Comparison of ENCODE assay signal across 29 mouse cellular contexts in the genomic region with DNA sequence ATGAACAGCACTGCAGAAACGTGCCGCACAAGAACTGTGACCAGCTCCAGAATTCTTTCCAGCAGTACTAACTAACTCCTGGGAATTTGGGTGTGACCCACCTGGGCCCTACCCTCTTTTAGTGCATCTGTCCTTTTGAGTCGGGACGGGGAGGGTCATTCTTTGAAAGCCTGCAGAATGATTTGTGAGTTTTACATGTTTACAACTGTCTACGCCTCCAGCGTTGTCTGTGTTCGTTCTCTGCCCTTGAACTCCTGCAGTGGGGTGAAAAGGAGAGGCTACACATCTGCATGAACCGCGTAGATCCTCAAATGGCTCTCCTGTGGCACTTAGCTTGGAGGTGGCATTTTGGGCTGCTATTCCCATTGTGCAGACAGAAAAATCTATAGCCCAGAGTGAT. TPM values are rescaled to one million over a fixed set of nuclear protein-coding genes. Genes with fewer than 3 reads are reported as not detected.
DNase-seq lines count a peak whose midpoint lies in the region; ATAC-seq lines count a peak whose summit lies in the region.
"Had no signal": no experiment of that assay in that cellular context is flagged by ENCODE, and none has a peak within 500 bp of the region (broad histone marks: within the 10 kb centered on the region; RNA-seq: fewer than 3 reads in every experiment).

No protein-coding gene starts in this region.

- H3K4me1 ChIP-seq in hindbrain, embryonic 13.5 days (replicated peaks), result peaks cover 37% of the 10 kb centered on the region
- H3K4me1 ChIP-seq in hindbrain, embryonic 11.5 days (replicated peaks; ENCODE audit: control insufficient read depth, insufficient read depth, low read length), result no peaks in the 10 kb centered on the region
- H3K4me1 ChIP-seq in stomach, embryonic 15.5 days, result peaks cover 30% of the 10 kb centered on the region; the same call in 1 of the 2 replicates

- no peak overlapping the region for H3K9ac ChIP-seq in hindbrain, embryonic 13.5 days
- H3K9ac ChIP-seq in hindbrain, embryonic 11.5 days (ENCODE audit: low read depth, low read length), result no peak overlapping the region
- H3K9ac ChIP-seq in stomach, embryonic 15.5 days, result no peak overlapping the region
- H3K9ac ChIP-seq: embryonic facial prominence, embryonic 12.5 days; kidney, embryonic 15.5 days had no signal

- 89% methylated on average over 9 of the region's 9 CpGs for WGBS in hindbrain, embryonic 13.5 days
- 86% methylated on average over 9 of the region's 9 CpGs for WGBS in hindbrain, embryonic 11.5 days
- 60% methylated on average over 9 of the region's 9 CpGs for WGBS in stomach, embryonic 15.5 days

- H3K27me3 ChIP-seq in hindbrain, embryonic 13.5 days, result no peaks in the 10 kb centered on the region
- H3K27me3 ChIP-seq in hindbrain, embryonic 11.5 days (ENCODE audit: control insufficient read depth, insufficient read depth, low read length), result no peaks in the 10 kb centered on the region
- H3K27me3 ChIP-seq in stomach, embryonic 15.5 days (replicated peaks), result no peaks in the 10 kb centered on the region
- H3K27me3 ChIP-seq: CH12.LX; embryonic facial prominence, embryonic 12.5 days; kidney, embryonic 15.5 days had no signal

- DNase-seq in hindbrain, embryonic 11.5 days (ENCODE audit: low spot score), result no peak
- DNase-seq in ES-CJ7 (ENCODE audit: low read depth, low spot score) (peak; percentile 92), ZHBTc4 (ENCODE audit: low read depth, low spot score) (peak; percentile 96)
- no peak for DNase-seq in urinary bladder, postnatal 14 days (ENCODE audit: low spot score)
- DNase-seq: adrenal gland, adult 8-10 months; B cell, adult 2 months; cerebellum, adult 11-12 months; cerebellum, postnatal 10 days; gastrocnemius, postnatal 36 days; heart, postnatal 4 days; kidney, adult 11 months; kidney, postnatal 36 days; left cerebral cortex, postnatal 4 days; lung, adult 18-20 months; lung, postnatal 10 days; right cerebral cortex, postnatal 4 days; thymus, postnatal 25 days had no signal

- 0 out of 2 replicates have a peak overlapping the region, but pooled peaks have one; percentile 41 for H3K27ac ChIP-seq in hindbrain, embryonic 13.5 days
- no peak overlapping the region for H3K27ac ChIP-seq in hindbrain, embryonic 11.5 days (ENCODE audit: low read depth, low read length)
- peak overlapping the region; percentile 49 for H3K27ac ChIP-seq in stomach, embryonic 15.5 days
- H3K27ac ChIP-seq: embryonic facial prominence, embryonic 12.5 days; kidney, embryonic 15.5 days; midbrain, embryonic 10.5 days had no signal

- no peak overlapping the region for H3K4me2 ChIP-seq in hindbrain, embryonic 13.5 days
- no peak overlapping the region for H3K4me2 ChIP-seq in hindbrain, embryonic 11.5 days (replicated peaks; ENCODE audit: low read depth, low read length)
- 0 out of 2 replicates have a peak overlapping the region, but pooled peaks have one; percentile 3 for H3K4me2 ChIP-seq in stomach, embryonic 15.5 days
- H3K4me2 ChIP-seq: embryonic facial prominence, embryonic 12.5 days; kidney, embryonic 15.5 days; liver, embryonic 11.5 days had no signal

- H3K9me3 ChIP-seq in hindbrain, embryonic 13.5 days, result no peaks in the 10 kb centered on the region
- no peaks in the 10 kb centered on the region for H3K9me3 ChIP-seq in hindbrain, embryonic 11.5 days (ENCODE audit: control insufficient read depth, low read length)
- no peaks in the 10 kb centered on the region for H3K9me3 ChIP-seq in stomach, embryonic 15.5 days
- H3K9me3 ChIP-seq: embryonic facial prominence, embryonic 12.5 days; kidney, embryonic 15.5 days; midbrain, embryonic 10.5 days had no signal

- peaks cover 8% of the 10 kb centered on the region; the same call in 1 of the 2 replicates for H3K36me3 ChIP-seq in hindbrain, embryonic 13.5 days
- no peaks in the 10 kb centered on the region for H3K36me3 ChIP-seq in hindbrain, embryonic 11.5 days (ENCODE audit: control insufficient read depth, insufficient read depth, low read length)
- 0 out of 2 replicates have a peak, but pooled peaks cover 2% of the 10 kb centered on the region for H3K36me3 ChIP-seq in stomach, embryonic 15.5 days

- no peak for ATAC-seq in hindbrain, embryonic 13.5 days (ENCODE audit: low FRiP score)
- ATAC-seq in hindbrain, embryonic 11.5 days (ENCODE audit: low FRiP score), result no peak
- no peak for ATAC-seq in stomach, embryonic 15.5 days (ENCODE audit: insufficient read depth, low FRiP score, low read depth)
- no peak for ATAC-seq in granulocyte monocyte progenitor cell, adult 5-6 weeks (replicated peaks; ENCODE audit: poor library complexity, severe bottlenecking)
- ATAC-seq: activated CD4-positive, CD25-positive, alpha-beta regulatory T cell, adult 4 months; hindbrain, embryonic 16.5 days; midbrain, embryonic 16.5 days had no signal

- no peak overlapping the region for H3K4me3 ChIP-seq in hindbrain, embryonic 13.5 days
- H3K4me3 ChIP-seq in hindbrain, embryonic 11.5 days (ENCODE audit: low read depth, low read length), result no peak overlapping the region
- no peak overlapping the region for H3K4me3 ChIP-seq in stomach, embryonic 15.5 days (replicated peaks)
- H3K4me3 ChIP-seq: embryonic facial prominence, embryonic 12.5 days; erythroblast, embryonic 14.5 days; kidney, embryonic 15.5 days; midbrain, embryonic 10.5 days had no signal

RNA-seq across cellular contexts. Expression of gene Plpp3, which starts 39.0 kb away (rescaled TPM):
- 79.0 and 81.9 TPM in 2 replicates for polyA plus RNA-seq in hindbrain, embryonic 13.5 days (2015; fragmentation: Nextera tagmentation; extraction: Ambion mirVana)
- 51.1 and 52.7 TPM in 2 replicates for polyA plus RNA-seq in hindbrain, embryonic 11.5 days (2014; fragmentation: Nextera tagmentation; extraction: Ambion mirVana)
- 61.7 and 62.9 TPM in 2 replicates for polyA plus RNA-seq in stomach, embryonic 15.5 days (2015; fragmentation: Nextera tagmentation; extraction: Ambion mirVana)
- not detected in 2 replicates for total RNA-seq in granulocyte monocyte progenitor cell, adult 5-6 weeks (2014; fragmentation: Nextera tagmentation)
- not detected in 2 replicates for total RNA-seq in granulocyte monocyte progenitor cell, adult 5-6 weeks (2017)
- polyA plus RNA-seq: activated CD4-positive, CD25-positive, alpha-beta regulatory T cell, adult 4 months had no signal

Comparison
In these comparisons a context has a peak if more than half of its experiments do, and no peak if none do; other contexts are left out.
1. DNase-seq: peak in ES-CJ7 (single experiment) and ZHBTc4 (single experiment); none in hindbrain, embryonic 11.5 days (single experiment) and urinary bladder, postnatal 14 days (single experiment).